Mouse (Mus musculus): ENCODE data around the gene Sync. TPM values are rescaled to one million over a fixed set of nuclear protein-coding genes. Genes with fewer than 3 reads are reported as not detected.

Sync gene
- 1.7 and 2.5 TPM in 2 replicates for total RNA-seq (2021)
- long read RNA-seq, experiment 1, partial matches to known transcripts = 0 of 1 reads
- long read RNA-seq, experiment 1, other reads (novel, unspliced or antisense) = 1 of 1 reads
- long read RNA-seq, experiment 2, partial matches to known transcripts = 0 of 2 reads
- long read RNA-seq, experiment 2, other reads (novel, unspliced or antisense) = 1 of 2 reads

DNA sequence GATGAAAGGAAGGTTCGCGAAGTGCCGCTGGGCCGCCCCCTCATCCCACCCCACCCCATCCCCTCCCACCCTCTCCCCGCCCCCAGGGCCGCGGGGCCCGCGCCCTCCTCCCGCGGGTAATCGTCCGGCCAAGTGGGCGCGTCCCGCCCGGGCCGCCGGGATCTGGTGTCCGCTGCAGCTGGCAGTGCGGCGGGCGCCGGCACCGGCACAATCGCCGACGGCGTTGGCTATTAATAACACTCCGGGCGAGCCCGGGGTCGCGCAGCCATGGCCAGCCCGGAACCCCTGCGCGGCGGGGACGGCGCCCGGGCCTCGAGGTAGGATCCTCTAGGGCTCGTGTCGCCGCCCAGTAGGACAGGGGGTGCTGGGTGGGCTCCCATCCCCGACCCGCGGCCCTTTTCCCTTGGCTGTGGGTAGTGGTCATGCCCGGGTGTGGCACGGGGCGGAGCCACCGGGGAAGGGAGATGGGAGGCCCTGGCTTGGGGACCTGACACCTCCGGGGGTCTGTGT is at the start of gene Sync:
Gene Sync, plus strand, starts transcription at position 146 of the 510 bp plus-strand sequence.
- peak; percentile 61 for DNase-seq

DNA sequence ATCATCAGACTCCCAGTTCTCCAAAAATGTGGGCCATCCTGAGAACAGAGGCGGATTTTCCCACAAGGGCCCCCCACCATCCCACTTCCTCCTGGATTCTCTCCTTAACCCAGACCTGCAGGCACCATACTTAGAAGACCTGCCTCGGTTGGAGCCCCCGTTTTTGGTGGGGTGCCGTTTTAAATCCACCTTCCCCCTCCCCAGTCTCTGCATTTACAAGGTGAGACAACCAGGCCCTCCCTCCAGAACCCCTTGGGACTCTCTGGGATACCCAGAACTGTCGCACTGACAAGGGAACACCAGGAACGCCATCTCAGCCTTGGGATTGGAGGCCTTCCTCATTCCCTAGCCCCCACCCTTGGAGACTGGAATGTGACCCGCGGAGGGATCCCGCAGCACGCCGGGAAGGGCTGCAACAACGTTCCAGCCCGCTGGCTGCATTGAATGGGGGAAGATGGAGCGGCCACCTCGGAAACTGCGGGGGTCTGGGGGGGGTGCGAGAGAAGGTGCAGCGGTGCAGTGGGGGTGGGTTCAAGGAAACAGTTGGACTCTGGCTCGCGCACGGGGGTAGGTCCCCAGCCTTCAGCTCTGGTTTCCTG is 49.5 kb upstream of the Sync start:
- DNase-seq = peak; percentile 63

DNA sequence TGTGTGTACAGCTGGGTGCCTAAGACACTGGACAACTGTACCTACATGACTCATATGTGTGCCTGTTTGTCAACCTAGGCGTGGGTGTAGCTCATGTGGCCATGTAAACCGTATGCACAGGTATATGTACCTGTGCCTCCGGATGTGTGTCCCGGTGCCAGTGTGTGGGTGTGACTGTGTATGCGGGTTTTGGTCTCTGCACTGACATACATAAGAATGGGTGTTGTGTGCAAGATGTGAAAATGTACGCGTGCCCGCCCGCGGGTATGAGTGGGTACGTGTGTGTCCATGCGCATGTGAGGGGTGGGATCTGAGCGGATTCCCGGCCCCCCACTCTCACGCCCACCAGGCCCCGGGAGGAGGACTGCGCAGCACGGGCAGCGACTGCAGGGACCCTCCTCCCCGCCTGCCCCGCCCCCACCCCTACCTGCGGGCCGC is 48.8 kb upstream of the Sync start:
- no peak for DNase-seq

DNA sequence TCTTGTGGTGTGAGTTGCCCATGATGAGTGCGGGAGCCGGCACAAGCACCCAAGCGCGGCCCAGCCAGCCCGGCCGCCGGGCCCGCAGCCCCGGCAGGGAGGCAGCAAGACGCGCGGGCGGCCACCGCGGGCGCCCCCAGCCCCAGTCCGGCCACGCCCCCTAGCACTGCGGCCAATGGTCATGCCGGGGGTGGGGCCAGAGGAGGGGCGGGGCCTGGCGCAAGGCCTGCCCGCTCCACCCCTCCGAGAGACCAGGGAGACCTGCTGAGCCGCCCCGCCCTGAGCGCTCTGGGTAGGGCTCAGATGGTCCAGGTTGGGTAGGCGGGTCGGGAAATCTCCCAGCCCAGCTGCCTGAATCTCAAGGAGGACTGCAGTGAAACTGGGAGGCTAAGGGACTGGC is 48.3 kb upstream of the Sync start:
- peak; percentile 86 for DNase-seq

DNA sequence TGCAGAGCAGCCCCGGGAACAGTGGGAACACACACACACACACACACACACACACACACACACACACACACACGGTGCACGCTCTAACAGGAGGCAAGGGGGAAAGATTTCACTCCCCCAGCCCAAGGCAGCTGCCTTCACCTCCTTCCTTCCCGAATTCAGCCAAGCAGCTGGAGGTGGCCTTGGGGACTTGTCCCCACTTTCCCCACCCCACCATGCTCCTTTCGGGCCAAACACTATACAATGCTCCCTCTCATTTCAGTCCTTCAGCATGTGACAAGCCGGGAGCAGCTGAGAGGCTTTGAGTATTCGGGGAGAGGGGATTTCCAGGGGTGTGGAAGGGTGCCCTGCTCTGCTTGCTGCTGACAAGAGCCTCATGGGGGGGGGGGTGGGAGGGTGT is 45.5 kb upstream of the Sync start:
- DNase-seq = no peak

DNA sequence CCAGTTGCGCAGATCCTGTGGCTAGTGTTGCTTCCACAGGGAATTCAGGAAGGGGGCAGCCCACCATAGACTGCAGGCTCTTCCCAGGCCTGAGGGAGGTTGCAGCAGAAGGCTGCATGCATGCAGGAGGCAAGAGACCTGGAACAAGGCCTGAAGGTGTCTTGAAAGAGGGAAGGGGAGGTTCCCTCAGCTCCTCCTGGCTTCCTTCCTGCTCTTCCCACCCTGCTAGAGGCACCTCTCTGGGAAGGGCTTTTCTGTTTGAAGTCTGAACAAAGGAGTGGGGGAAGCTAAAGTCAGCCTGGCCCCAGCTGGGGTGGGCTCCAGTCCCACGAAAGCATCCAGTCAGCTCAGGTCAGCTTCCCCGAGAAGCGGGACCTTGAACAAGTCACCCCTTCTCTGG is 45.1 kb upstream of the Sync start:
- no peak for DNase-seq

DNA sequence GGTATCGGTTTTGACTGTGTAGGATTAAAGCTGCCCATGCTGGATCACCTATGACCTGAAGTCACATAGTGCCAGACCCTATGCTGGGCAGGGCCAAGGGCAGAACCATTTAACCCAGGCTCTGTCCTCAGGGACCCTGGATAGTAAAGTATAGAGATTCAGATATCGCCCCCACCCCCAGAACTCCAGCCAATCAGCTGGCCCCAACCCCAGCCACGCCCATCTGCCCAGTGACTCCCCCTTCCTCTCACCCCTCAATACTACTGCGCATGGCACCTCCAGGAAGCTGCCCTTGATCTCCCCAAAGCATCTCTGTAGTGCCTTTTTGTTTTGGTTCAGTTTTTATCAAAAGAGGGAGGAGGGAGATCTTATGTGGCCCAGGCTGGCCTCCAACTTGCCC is 44.7 kb upstream of the Sync start:
- no peak for DNase-seq

DNA sequence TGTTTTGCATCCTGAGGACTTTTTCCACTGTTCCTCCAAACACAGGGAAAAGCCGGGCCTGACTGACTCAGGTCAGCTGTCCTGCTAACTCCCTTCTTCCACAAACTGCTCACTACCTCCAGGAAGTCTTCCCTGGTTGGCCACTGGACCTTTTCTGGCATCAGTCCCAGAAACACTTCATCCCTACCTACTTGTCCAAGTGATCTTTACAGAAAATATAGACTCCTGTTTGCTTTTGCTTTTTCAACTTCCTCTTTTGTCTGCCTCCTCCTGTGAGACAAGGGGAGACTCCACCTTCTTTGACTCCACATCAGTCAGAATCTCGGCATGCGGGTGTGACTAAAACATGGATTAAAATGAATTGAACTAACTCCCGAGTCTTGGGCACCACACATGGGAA is 42.6 kb upstream of the Sync start:
- no peak for DNase-seq

DNA sequence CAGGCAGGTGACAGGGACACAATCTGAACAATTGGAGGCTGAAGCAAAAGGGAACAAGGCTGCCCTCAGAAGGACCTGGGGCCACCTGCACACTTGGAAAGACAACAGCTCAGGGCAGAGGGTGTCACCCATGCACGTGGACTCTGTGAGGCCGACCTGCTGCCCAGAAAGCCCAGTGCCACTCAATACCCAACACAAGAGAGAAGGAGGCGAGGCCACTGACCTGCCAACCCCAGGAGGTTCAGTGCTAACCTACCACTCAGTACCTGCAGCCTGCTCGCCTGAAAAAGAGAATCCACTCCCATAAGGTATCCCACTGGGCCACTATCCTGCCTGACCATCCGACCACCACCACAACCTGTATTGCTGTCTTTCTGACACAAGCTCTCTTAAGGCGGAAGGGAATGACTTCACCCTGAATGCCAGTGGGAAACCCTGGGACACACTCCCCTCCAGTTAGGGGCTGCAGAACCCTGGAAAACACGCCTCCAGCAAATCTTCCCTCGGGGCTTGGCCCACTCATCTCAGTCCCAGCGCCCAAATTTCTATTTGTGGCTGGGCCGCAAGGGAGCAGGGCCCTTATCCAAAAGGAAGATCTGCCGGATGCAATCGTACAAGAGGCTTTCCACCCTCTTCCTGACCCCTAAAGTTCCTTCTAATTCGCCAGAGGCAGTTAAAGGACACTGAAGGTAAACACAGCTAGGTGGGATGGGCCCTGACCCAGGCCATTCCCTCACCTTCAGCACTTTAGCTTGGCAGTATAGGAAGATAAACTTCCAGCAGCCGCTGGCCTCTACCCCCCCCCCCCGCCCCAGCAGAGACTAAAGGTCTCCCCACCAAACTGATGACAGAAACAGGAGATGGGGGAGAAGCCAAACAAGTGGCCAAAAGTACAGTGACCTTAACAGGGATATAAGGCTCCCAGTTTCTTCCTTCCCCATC is 40.8 kb upstream of the Sync start:
- DNase-seq = no peak

DNA sequence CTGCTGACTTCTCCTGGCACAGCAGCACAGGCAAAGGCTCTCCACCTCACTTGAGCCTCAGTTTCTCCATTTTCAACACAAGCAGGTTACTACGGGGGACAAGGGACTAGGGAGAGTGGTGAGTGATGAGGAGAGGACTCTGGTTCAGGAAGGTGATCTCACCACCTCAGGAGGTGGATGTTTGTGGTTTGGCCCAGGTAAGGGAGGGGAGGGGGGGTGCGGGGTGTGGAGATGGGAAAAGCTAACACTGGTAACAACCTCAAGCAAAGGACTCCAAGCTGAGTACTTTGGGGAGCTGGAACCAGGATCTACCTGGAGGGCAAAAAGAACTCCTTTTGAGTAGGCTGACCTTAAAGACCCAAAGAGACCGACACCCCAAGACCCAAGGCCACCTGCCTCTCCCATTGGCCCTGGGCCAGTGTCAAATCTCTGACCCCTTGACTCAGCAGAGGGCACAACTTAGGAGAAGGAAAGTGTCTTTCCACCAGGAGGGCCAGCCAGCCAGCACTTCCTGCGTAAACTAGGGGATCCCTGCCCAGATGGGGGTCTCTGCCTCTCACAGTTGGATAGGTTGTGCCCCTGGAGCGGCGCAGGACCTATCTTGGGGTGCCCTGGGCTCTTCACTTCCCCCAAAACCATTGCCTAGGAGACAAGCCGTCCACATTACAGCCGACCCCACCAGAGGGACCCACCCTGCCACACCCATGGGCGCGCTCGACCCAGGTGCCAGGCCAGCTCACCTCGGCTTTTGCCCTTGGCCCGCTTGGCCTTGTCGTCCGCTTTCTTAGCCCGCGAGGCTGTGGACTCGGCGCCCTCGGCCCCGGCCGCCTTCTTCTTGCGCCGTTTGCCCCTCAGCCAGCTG is 39.8 kb upstream of the Sync start:
- DNase-seq = peak; percentile 51

DNA sequence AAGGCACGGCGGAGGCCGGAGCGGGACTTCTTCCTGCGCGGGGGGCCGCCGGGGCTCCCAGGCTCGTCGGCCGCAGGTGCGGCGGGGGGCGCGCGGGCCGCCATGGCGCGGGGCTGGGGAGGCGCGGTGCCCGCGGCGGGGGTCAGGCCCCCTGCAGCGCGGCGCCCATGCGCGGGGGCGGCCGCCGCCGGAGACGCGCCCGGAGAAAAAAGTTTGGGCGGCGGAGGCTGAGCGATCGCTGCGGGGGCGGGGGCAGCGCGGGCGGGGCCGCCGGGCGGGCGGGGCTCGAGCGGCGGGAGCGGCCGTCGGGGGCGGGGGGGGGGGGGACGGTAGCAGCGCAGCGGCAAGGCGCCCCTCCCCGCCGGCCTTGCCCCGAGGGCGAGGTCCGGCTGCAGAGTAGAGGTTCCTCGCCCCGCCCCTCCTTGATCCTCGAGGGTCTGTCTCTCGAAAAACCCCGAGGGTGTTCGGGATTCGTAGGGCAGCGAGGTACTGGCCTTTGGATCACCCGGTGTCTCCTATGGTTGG is 39.1 kb upstream of the Sync start:
- peak; percentile 55 for DNase-seq

DNA sequence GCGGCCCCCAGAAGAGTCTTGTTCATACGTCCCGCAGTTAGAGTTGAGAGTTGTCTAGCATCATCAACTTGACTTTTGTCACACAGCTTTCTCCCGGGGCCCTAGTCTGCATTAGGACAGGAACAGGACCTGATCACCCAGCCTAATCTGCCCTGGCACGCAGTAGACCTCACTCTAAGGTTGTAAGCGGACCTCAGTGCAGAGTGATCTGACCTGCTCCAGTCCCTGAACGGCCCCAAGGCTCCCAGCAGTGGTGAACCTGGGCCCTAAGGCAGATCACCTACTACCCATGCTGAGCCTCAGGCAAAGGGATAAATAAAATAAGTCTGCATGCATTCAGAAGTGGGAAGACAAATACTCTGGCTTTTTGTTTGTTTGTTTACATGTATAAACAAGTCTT is 38.1 kb upstream of the Sync start:
- DNase-seq = no peak

DNA sequence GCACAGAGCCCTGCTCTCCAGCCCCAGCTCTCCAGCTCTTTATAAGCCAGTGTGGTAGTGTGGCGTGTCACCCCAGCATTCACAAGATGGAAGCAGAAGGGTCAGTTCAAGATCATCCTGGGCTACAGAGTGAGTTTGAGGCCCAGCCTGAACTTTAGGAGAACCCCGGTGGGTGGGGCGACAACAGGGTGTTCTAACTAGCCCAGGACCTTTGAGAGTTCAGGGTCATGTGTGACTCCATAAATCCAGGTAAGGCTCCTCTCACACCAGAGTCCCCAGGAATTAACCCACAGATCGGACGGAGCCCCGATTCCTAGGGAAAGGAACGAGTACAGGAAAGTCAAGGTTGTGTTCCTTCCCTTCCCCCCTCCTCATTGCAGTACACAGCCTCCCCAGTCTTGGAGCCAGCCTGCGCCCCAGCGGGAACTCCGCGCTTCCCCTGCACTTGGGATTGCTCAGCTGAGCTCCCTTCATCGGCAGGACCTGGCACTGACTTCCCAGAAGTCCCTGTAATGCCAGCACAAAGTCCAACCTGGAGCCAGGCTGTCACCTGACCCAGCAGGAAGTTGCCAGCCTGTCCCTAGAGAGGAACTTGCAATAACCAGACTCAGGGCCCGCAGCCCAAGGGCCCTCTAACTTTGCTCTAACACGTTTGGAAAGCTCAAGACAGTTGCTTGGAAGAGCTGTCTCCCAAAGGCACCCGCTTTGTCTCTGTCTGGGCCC is 36.5 kb upstream of the Sync start:
- DNase-seq = peak; percentile 77

DNA sequence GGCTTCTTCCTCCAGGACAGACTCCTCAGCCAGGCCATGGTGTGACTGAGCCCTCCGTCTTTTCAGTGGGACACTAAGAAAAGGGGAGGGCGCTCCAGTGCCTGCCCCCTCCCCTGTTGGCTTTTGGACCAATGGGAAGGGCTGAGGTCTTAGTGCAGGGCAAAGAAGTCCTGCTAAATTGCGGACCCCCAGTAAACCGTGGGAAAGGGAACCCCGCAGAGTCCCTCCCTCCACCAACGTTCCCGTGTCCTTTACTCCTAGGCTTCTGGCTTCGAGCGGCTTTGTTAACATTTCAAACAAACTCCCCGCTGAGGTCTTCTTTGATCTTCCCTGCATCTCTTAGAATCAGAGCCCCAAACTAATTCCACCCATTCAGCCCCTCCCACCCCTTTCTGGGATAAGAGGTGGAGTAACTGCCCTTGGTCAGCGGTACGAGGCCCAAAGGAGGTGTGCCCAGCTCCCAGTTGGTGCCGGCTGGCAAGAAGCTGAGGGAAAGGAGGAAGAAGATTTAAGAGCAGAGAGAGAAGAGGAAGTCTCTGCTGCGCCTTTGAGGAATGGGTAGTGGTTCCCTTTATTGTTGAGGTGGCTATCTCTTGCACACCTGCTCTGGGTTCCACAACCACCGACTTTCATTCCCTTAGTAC is 35.8 kb upstream of the Sync start:
- peak; percentile 63 for DNase-seq

DNA sequence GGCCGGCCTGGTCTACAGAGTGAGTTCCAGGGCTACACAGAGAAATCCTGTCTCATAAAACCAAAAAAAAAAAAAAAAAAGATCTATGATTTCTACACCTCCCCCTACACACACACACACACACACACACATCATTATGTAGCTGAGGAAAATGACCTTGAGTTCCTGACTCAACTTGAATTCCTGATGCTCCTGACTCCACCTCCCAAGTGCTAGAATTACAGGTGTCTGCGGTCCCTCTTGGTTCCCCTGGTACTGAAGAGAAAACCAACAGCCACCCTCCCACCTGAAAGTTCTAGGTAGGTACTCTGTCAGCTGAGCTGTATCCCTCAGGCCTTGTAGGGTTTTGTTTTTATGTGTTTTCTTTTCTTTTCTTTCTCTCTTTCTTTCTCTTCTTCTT is 34.9 kb upstream of the Sync start:
- no peak for DNase-seq

DNA sequence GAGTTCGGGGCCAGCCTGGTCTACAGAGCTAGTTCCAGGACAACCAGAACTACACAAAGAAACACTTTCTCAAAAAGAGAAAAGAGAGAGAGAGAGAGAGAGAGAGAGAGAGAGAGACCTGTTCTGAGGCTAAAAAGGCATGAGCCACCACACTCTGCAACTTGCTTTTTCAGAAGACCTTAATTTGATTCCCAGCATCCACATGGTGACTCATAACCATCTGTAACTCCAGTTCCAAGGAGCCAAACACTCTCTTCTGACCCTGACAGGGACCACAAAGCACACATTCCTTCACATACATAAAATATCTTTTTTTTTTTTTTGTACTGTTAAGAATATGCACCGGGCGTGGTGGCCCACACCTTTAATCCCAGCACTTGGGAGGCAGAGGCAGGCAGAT is 32.8 kb upstream of the Sync start:
- no peak for DNase-seq

DNA sequence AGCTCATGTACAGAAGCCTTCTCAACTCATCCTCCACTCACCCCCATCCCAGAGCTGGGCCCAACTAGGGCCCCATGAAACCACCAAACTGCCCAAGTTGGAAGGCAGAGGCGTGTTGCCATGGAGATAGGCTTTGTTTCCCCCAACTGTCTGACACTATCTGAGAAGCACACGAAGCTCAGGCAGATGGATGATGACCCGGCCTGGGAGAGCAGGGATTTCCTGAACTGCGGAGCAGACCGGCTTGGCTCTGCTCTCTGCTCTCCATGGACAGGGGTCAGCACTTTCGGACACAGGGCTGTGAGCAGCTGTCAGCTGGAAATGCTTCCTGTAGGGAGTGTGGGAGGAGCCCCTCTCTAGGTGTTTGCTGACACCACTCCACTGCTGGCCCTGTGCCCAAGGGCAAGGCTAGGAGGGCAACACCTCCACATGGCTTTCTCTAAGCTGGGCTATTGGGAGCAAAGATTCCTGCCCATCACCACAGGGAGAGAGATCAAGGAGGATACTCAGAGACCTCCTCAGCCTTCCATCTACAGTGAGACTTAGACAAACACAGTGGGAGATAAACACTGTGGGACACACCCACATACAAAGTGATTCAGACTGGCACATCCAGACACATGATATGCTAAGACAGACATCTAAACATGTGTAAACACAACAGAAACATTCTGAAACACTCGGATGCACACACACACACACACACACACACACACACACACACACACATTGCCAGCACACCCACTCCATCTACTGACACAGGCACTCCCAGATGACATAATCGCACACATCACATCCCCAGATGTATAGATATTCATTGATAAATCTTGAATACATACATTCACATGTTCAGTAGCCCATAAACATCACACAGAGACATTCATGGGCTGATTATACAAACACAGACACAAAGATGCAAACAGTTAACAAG is 30.7 kb upstream of the Sync start:
- DNase-seq = peak; percentile 54

DNA sequence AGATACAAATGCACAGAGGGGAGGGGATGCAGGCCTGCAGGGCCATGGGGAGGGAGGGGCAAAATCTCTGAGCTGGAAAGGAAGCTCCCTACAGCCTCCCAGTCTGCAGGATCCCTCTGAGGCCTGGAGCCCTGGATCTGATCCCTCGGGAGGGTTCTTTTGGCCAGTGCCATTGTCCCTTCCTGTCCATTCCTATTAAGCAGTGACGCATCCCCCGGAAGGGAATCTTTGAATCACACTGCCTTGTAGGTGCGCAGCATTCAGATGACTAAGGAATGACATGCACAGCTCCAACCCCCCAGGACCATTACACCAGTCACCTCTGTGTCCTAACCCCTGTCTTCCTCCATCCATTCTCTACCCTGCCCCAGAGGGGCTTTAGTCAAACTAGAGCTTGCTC is 28.3 kb upstream of the Sync start:
- DNase-seq = no peak

DNA sequence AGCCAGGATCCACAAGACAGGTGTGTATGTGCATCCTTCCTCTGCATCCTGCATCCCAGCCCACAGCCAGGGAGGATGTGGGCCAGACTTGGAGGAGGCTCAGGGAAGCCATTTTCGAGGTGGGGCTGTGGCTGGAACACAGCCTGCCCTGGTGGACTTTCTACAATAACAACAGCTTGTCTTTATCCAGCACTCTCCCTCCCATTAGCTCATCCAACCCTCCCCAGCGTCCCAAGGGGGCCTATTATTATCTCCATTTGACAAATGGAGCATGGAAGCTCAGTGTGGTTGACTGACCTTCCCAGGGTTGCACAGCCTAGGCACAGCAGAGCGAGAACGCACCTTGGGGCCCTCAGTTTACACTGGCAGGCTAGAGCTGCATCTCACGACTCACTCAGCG is 26.7 kb upstream of the Sync start:
- DNase-seq = no peak

DNA sequence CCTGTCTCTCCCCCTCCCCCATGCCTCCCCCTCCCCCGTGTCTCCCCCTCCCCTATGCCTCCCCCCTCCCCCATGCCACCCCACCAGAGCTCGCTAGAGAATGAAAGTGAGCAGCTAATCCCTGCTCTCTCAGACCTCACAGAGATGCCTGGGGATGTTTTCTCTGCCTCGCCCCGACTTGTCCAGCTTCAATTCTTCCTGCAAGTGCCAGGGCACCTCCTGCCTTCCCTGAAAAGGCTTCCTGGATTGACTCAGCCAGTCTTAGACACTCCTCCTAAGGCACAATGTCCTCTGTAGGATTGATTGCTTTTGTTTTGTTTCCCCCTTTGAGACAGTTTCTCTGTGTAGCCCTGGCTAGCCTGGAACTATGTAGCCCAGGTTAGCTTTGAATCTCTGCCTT is 26.2 kb upstream of the Sync start, which contains the start of gene C77080:
Gene C77080, minus strand, starts transcription at position 209 of the 400 bp plus-strand sequence.
- no peak for DNase-seq
